In the genomic region with DNA sequence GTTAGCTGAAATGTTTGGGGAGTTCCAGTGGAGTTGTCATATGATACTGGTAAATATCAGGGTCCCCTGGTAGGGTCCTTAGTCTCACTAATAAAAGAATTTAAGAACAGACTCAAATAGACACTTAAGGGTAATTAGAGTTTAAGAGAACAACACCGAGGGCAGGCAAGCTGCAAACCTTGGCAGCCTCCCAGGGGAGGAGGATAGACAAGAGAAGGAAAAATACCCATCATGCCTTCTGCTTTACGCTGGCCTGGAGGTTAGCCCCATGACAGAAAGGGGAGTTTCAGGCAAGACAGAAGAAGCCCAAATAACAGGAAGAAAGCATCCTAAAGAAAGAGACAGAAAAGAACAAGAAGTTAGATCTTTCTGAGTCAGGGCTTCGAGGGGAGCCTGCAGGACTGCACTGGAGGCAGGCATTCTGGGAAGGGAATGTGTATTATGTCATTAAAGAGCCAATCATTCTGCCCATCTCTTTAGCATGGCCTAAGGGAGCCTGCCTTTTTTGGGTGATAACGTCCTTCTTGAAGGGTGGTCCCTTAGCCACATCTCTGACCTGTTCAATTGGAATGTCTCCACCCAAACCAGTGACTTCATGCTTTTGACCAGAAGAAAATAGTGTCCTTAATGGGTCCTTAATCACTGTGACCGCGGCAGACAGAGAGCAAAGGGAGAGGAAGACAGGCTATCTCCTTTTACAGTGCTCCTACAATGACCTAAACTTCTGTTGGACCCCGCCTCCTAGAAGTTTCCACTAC, we compare ENCODE assay signal across 21 mouse cellular contexts.
A peak's percentile ranks its signal among the peaks of the same experiment; 100 is the strongest.
DNase-seq lines count a peak whose midpoint lies in the region; TF ChIP-seq lines count a peak whose summit lies in the region.
"Had no signal": no experiment of that assay in that cellular context is flagged by ENCODE, and none has a peak within 500 bp of the region (broad histone marks: within the 10 kb centered on the region; RNA-seq: fewer than 3 reads in every experiment).

No protein-coding gene starts in this region.

- TF ChIP-seq POLR2A in ES-Bruce4 (IDR thresholded peaks at IDR 0.05; ENCODE audit: insufficient read depth, low read length), result no peak

- TF ChIP-seq EP300 in ES-Bruce4 (IDR thresholded peaks at IDR 0.05; ENCODE audit: insufficient read depth, low read depth, low read length), result no peak

- H3K36me3 ChIP-seq in ES-Bruce4 (ENCODE audit: control insufficient read depth, insufficient read depth, low read length, poor library complexity, severe bottlenecking), result no peaks in the 10 kb centered on the region
- H3K36me3 ChIP-seq: embryonic facial prominence, embryonic 12.5 days; forebrain, embryonic 12.5 days; G1E; heart, embryonic 15.5 days; hindbrain, embryonic 13.5 days had no signal

- H3K27ac ChIP-seq in ES-Bruce4 (ENCODE audit: insufficient read depth, low read length), result peak overlapping the region; percentile 86
- H3K27ac ChIP-seq: embryonic facial prominence, embryonic 12.5 days; forebrain, embryonic 12.5 days; heart, embryonic 15.5 days; hindbrain, embryonic 13.5 days; hindbrain, postnatal 0 days had no signal

- peaks cover 4% of the 10 kb centered on the region for H3K4me1 ChIP-seq in ES-Bruce4 (ENCODE audit: control insufficient read depth, insufficient read depth, low read length)

- no peaks in the 10 kb centered on the region; the same call in 1 of the 2 replicates for H3K9me3 ChIP-seq in ES-Bruce4 (replicated peaks; ENCODE audit: control insufficient read depth, insufficient read depth, low read length, poor library complexity, severe bottlenecking)
- H3K9me3 ChIP-seq: embryonic facial prominence, embryonic 12.5 days; forebrain, embryonic 12.5 days; heart, embryonic 15.5 days; hindbrain, embryonic 13.5 days had no signal

- no peak overlapping the region for H3K9ac ChIP-seq in ES-Bruce4 (ENCODE audit: low read depth, poor library complexity, severe bottlenecking)
- H3K9ac ChIP-seq: embryonic facial prominence, embryonic 12.5 days; forebrain, embryonic 12.5 days; heart, embryonic 15.5 days; hindbrain, embryonic 13.5 days had no signal

- DNase-seq in 3T3-L1 (ENCODE audit: low read depth, low spot score) (peak; percentile 69), ZHBTc4 (ENCODE audit: low read depth, low spot score) (peak; percentile 73)
- peak; percentile 67 for DNase-seq in Muller cell, postnatal 12 days (ENCODE audit: inconsistent ontology term)
- DNase-seq in spleen, adult 12 weeks (ENCODE audit: low spot score), result no peak
- DNase-seq in retina, embryonic 14.5 days (ENCODE audit: low spot score), result no peak
- DNase-seq in cerebellum, postnatal 36 days, result no peak
- DNase-seq in layer of hippocampus, adult 11-12 months (ENCODE audit: low spot score), result no peak
- DNase-seq: adrenal gland, postnatal 25 days; cerebellum, adult 8-10 months; cerebellum, postnatal 14 days; gastrocnemius, postnatal 10 days; heart, adult 18-20 months; heart, postnatal 14 days; kidney, adult 11 months had no signal

- no peaks in the 10 kb centered on the region for H3K27me3 ChIP-seq in ES-Bruce4 (ENCODE audit: control insufficient read depth, insufficient read depth, low read length, poor library complexity, severe bottlenecking)
- H3K27me3 ChIP-seq: embryonic facial prominence, embryonic 12.5 days; forebrain, embryonic 12.5 days; heart, embryonic 15.5 days; hindbrain, embryonic 13.5 days had no signal

- H3K4me3 ChIP-seq in ES-Bruce4 (ENCODE audit: low read depth, low read length), result no peak overlapping the region
- H3K4me3 ChIP-seq: embryonic facial prominence, embryonic 12.5 days; forebrain, embryonic 12.5 days; heart, embryonic 15.5 days; hindbrain, embryonic 13.5 days had no signal

- no peak for TF ChIP-seq CTCF in ES-Bruce4 (IDR thresholded peaks at IDR 0.05; ENCODE audit: low read depth, low read length)

Comparison
In these comparisons a context has a peak if more than half of its experiments do, and no peak if none do; other contexts are left out.
1. DNase-seq: peak in 3T3-L1 (single experiment), Muller cell, postnatal 12 days (single experiment) and ZHBTc4 (single experiment); none in spleen, adult 12 weeks (single experiment), retina, embryonic 14.5 days (single experiment), cerebellum, postnatal 36 days (0 of 2) and layer of hippocampus, adult 11-12 months (single experiment).